Mouse (Mus musculus): Measurements from ENCODE around the gene Slc6a1. TPM values are rescaled to one million over a fixed set of nuclear protein-coding genes. Genes with fewer than 3 reads are reported as not detected.

Slc6a1 gene
- total and polyA plus RNA-seq, 3 experiments: 0.04 TPM; not detected in 2

DNA sequence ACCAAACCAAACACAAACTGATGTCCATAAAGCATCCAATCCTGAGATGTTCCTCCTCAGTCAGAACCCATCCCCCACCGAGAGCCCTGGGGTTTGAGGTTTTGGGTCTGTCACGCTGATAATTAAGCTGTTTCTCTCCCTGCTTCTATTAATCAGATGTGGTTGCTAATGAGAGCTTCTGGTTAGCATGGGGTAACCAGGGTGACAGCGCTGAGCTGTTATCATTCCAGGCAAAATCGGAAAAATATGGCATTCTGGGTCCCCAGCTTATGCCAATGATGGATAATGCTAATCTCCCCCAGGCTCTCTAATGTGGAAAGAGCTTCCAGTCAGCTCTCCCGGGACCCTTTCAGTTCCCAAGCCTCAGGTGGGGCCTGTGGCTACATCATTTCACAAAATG lies 38.1 kb downstream of the Slc6a1 start:
- in situ Hi-C loops (cut with MboI; ENCODE audit: low pct_ligation_motif_present, low pct_unique_long_range_greater_than_20kb, low sequenced_read_pairs): no loop called here
- peaks cover 4% of the 10 kb centered on the region for H3K9me3 ChIP-seq (replicated peaks; ENCODE audit: low read length)

DNA sequence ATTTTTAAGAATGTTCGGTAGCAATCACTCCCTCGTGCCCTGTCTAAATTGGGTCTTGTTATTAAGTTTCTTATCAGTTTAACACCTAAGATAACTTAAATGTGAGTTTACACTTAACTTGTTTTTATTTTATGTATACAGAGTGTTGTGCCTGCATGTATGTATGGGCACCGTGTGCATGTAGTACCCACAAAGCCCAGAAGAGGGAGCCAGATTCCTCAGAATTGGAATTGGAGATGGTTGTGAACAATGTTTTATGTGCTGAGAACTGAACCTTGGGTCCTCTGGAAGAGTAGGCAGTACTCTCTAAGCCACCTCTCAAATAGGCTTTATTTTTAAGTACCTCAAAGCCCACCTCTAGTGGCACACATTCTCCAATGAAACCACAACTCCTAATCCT lies 38.7 kb downstream of the Slc6a1 start:
- no peaks in the 10 kb centered on the region for H3K36me3 ChIP-seq (replicated peaks in 1 of 2; ENCODE audit: control insufficient read depth in 1 of 2, insufficient read depth in 1 of 2, low read length in 1 of 2)
- peak; percentile 2 for DNase-seq (ENCODE audit: extremely low read depth)
- dilution Hi-C loops (cut with MboI; ENCODE audit: extremely low pct_ligation_motif_present, extremely low pct_unique_long_range_greater_than_20kb, low sequenced_read_pairs): no loop called here
- TF ChIP-seq CTCF (conservative IDR thresholded peaks at IDR 0.05 in 1 of 2, IDR thresholded peaks at IDR 0.05 in 1 of 2; ENCODE audit: low read depth in 2 of 2, low read length in 2 of 2) (peak; percentile 37 to 53; a peak in 3 of 4 replicates), BHLHE40 (IDR thresholded peaks at IDR 0.05; ENCODE audit: low read depth, low read length) (no peak)
- H3K9ac ChIP-seq (ENCODE audit: insufficient read depth, low read depth): no peak overlapping the region
- H3K79me2 ChIP-seq (replicated peaks; ENCODE audit: control insufficient read depth, extremely low read depth, insufficient read depth, poor library complexity, severe bottlenecking): no peaks in the 10 kb centered on the region
- H3K4me2 ChIP-seq (ENCODE audit: insufficient read depth, low read depth, poor library complexity, severe bottlenecking): no peak overlapping the region
- H3K4me1 ChIP-seq (ENCODE audit: control insufficient read depth in 1 of 2, insufficient read depth in 2 of 2): no peaks in the 10 kb centered on the region
- in situ Hi-C loops (cut with MboI; ENCODE audit: low pct_ligation_motif_present, low pct_unique_long_range_greater_than_20kb, low sequenced_read_pairs): no loop called here
- peaks cover 4% of the 10 kb centered on the region for H3K9me3 ChIP-seq (replicated peaks; ENCODE audit: low read length)
- H3K27me3 ChIP-seq (replicated peaks): peaks cover 61% of the 10 kb centered on the region
- no peak overlapping the region for H3K27ac ChIP-seq (ENCODE audit: insufficient read depth, low read depth)
- H3K4me3 ChIP-seq (replicated peaks in 1 of 3; ENCODE audit: low read depth in 2 of 3, low read length in 2 of 3, poor library complexity in 1 of 3): no peak overlapping the region

More for the DNA sequence above, 38.1 kb downstream of the Slc6a1 start:
- TF ChIP-seq NELFE (IDR thresholded peaks at IDR 0.05; ENCODE audit: low read depth, low read length) (no peak), MAZ (IDR thresholded peaks at IDR 0.05; ENCODE audit: low read depth, low read length) (no peak), USF1 (IDR thresholded peaks at IDR 0.05; ENCODE audit: low read depth, low read length) (no peak), BHLHE40 (IDR thresholded peaks at IDR 0.05; ENCODE audit: low read depth, low read length) (no peak), ELF1 (IDR thresholded peaks at IDR 0.05; ENCODE audit: low read depth, low read length) (no peak), MEF2A (IDR thresholded peaks at IDR 0.05; ENCODE audit: borderline replicate concordance, low read depth, low read length) (no peak), JUN (IDR thresholded peaks at IDR 0.05; ENCODE audit: insufficient read depth, low read depth, low read length) (no peak), EP300 (IDR thresholded peaks at IDR 0.05; ENCODE audit: low read length) (no peak), MAFK (IDR thresholded peaks at IDR 0.05; ENCODE audit: insufficient replicate concordance, low read length) (no peak)
- no peak overlapping the region for H3K27ac ChIP-seq (ENCODE audit: insufficient read depth, low read depth)
- no peak for DNase-seq (ENCODE audit: extremely low read depth)
- no peak overlapping the region for H3K4me2 ChIP-seq (ENCODE audit: insufficient read depth, low read depth, poor library complexity, severe bottlenecking)
- H3K4me3 ChIP-seq (replicated peaks in 1 of 3; ENCODE audit: low read depth in 2 of 3, low read length in 2 of 3, poor library complexity in 1 of 3): no peak overlapping the region
- H3K79me2 ChIP-seq (replicated peaks; ENCODE audit: control insufficient read depth, extremely low read depth, insufficient read depth, poor library complexity, severe bottlenecking): no peaks in the 10 kb centered on the region
- no peaks in the 10 kb centered on the region for H3K36me3 ChIP-seq (replicated peaks in 1 of 2; ENCODE audit: control insufficient read depth in 1 of 2, insufficient read depth in 1 of 2, low read length in 1 of 2)
- H3K27me3 ChIP-seq (replicated peaks): peaks cover 62% of the 10 kb centered on the region
- dilution Hi-C loops (cut with MboI; ENCODE audit: extremely low pct_ligation_motif_present, extremely low pct_unique_long_range_greater_than_20kb, low sequenced_read_pairs): no loop called here
- H3K9ac ChIP-seq (ENCODE audit: insufficient read depth, low read depth): no peak overlapping the region
- H3K4me1 ChIP-seq (ENCODE audit: control insufficient read depth in 1 of 2, insufficient read depth in 2 of 2): no peaks in the 10 kb centered on the region

DNA sequence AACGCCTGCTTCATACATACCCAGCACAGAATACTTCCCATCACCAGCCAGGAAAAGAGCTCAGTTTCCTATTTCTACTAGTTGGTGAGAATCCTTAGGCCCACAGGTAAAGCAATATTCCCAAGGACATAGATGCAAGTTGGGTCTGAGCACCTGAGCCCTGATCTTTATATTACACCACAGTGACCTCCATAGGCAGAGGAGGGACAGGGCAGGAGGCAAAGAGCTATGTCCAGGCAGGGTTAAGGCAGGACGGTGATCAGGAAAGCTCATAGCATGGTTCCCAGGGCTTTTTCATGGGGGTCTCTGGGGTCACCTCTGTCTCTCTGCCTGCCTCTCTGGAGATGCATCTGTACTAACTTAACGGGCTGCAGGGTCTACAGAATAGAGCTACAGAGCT lies 40.5 kb downstream of the Slc6a1 start:
- Histone ChIP-seq H3K27me3 (replicated peaks) (peaks cover 59% of the 10 kb centered on the region), H3K36me3 (replicated peaks in 1 of 2; ENCODE audit: control insufficient read depth in 1 of 2, insufficient read depth in 1 of 2, low read length in 1 of 2) (no peaks in the 10 kb centered on the region), H3K4me1 (ENCODE audit: control insufficient read depth in 1 of 2, insufficient read depth in 2 of 2) (no peaks in the 10 kb centered on the region), H3K79me2 (replicated peaks; ENCODE audit: control insufficient read depth, extremely low read depth, insufficient read depth, poor library complexity, severe bottlenecking) (no peaks in the 10 kb centered on the region), H3K27ac (ENCODE audit: insufficient read depth, low read depth) (no peak overlapping the region), H3K9me3 (replicated peaks; ENCODE audit: low read length) (peaks cover 4% of the 10 kb centered on the region), H3K4me3 (replicated peaks in 1 of 3; ENCODE audit: low read depth in 2 of 3, low read length in 2 of 3, poor library complexity in 1 of 3) (no peak overlapping the region), H3K9ac (ENCODE audit: insufficient read depth, low read depth) (no peak overlapping the region), H3K4me2 (ENCODE audit: insufficient read depth, low read depth, poor library complexity, severe bottlenecking) (no peak overlapping the region)
- dilution Hi-C loops (cut with MboI; ENCODE audit: extremely low pct_ligation_motif_present, extremely low pct_unique_long_range_greater_than_20kb, low sequenced_read_pairs) (no loop called here), in situ Hi-C loops (cut with MboI; ENCODE audit: low pct_ligation_motif_present, low pct_unique_long_range_greater_than_20kb, low sequenced_read_pairs) (no loop called here)
- no peak for TF ChIP-seq JUN (IDR thresholded peaks at IDR 0.05; ENCODE audit: insufficient read depth, low read depth, low read length)
- no peak for TF ChIP-seq USF1 (IDR thresholded peaks at IDR 0.05; ENCODE audit: low read depth, low read length)
- TF ChIP-seq NELFE (IDR thresholded peaks at IDR 0.05; ENCODE audit: low read depth, low read length): no peak
- TF ChIP-seq JUND (conservative IDR thresholded peaks at IDR 0.05; ENCODE audit: low read depth, low read length): no peak
- TF ChIP-seq IRF4 (IDR thresholded peaks at IDR 0.05; ENCODE audit: low read depth, low read length): no peak
- DNase-seq (ENCODE audit: extremely low read depth): no peak
